Mouse (Mus musculus): Measurements from ENCODE around the gene Sptbn1.

Gene Sptbn1

GRCm38 (mm10) chr11:30267892-30268647 is at the start of gene Sptbn1:
Sptbn1 (minus strand) TSS chr11:30268175.
- peak; percentile 74 for DNase-seq (ENCODE audit: low read depth, low spot score)

- DNase-seq (ENCODE audit: low read depth, low spot score) = no peak
Measured at GRCm38 (mm10) chr11:30294279-30294678, 26.3 kb upstream of the Sptbn1 start.

- DNase-seq (ENCODE audit: low read depth, low spot score) = peak; percentile 53
Measured at GRCm38 (mm10) chr11:30292221-30293160, 24.5 kb upstream of the Sptbn1 start.

- DNase-seq (ENCODE audit: low read depth, low spot score) = peak; percentile 39
Measured at GRCm38 (mm10) chr11:30291155-30291554, 23.2 kb upstream of the Sptbn1 start.

- no peak for DNase-seq (ENCODE audit: low read depth, low spot score)
Measured at GRCm38 (mm10) chr11:30289470-30290431, 21.8 kb upstream of the Sptbn1 start.

- no peak for DNase-seq (ENCODE audit: low read depth, low spot score)
Measured at GRCm38 (mm10) chr11:30288075-30288474, 20.1 kb upstream of the Sptbn1 start.

- no peak for DNase-seq (ENCODE audit: low read depth, low spot score)
Measured at GRCm38 (mm10) chr11:30283710-30284109, 15.7 kb upstream of the Sptbn1 start.

- DNase-seq (ENCODE audit: low read depth, low spot score) = no peak
Measured at GRCm38 (mm10) chr11:30281096-30281495, 13.1 kb upstream of the Sptbn1 start.

- peak; percentile 47 for DNase-seq (ENCODE audit: low read depth, low spot score)
Measured at GRCm38 (mm10) chr11:30279278-30279677, 11.3 kb upstream of the Sptbn1 start.

GRCm38 (mm10) chr11:30275436-30276031 is 7.6 kb upstream of the Sptbn1 start:
- DNase-seq (ENCODE audit: low read depth, low spot score) = no peak

- no peak for DNase-seq (ENCODE audit: low read depth, low spot score)
Measured at GRCm38 (mm10) chr11:30269524-30269923, 1.5 kb upstream of the Sptbn1 start.

GRCm38 (mm10) chr11:30268648-30269375 is 837 bp upstream of the Sptbn1 start:
- peak; percentile 59 for DNase-seq (ENCODE audit: low read depth, low spot score)

- peak; percentile 77 for DNase-seq (ENCODE audit: low read depth, low spot score)
Measured at GRCm38 (mm10) chr11:30267036-30267891, 711 bp downstream of the Sptbn1 start.

GRCm38 (mm10) chr11:30266691-30267035 is 1.3 kb downstream of the Sptbn1 start:
- no peak for DNase-seq (ENCODE audit: low read depth, low spot score)

- DNase-seq (ENCODE audit: low read depth, low spot score) = peak; percentile 47
Measured at GRCm38 (mm10) chr11:30265666-30266065, 2.3 kb downstream of the Sptbn1 start.

GRCm38 (mm10) chr11:30263627-30264026 is 4.3 kb downstream of the Sptbn1 start:
- no peak for DNase-seq (ENCODE audit: low read depth, low spot score)

- peak; percentile 39 for DNase-seq (ENCODE audit: low read depth, low spot score)
Measured at GRCm38 (mm10) chr11:30258739-30259350, 9.1 kb downstream of the Sptbn1 start.

GRCm38 (mm10) chr11:30257812-30258211 is 10.2 kb downstream of the Sptbn1 start:
- DNase-seq (ENCODE audit: low read depth, low spot score) = no peak

- DNase-seq (ENCODE audit: low read depth, low spot score) = peak; percentile 69
Measured at GRCm38 (mm10) chr11:30257085-30257484, 10.9 kb downstream of the Sptbn1 start.

Data from 3T3-L1 (cell line).